Mouse (Mus musculus): ENCODE measurements around the gene Serpinb6b. TPM values are rescaled to one million over a fixed set of nuclear protein-coding genes. Genes with fewer than 3 reads are reported as not detected.
"Not testable (repeated sequence)": the region's sequence is repeated elsewhere in the genome, so short reads cannot be mapped to it uniquely, and the experiment has no call there.

Serpinb6b gene
- polyA plus RNA-seq, 1 experiment from 2014 or later, result 9.5 TPM

GRCm38 (mm10) chr13:32929107-32929750 is 35.8 kb upstream of the Serpinb6b start:
- Histone ChIP-seq H3K27ac (replicated peaks) (no peak overlapping the region), H3K4me2 (replicated peaks; ENCODE audit: low read depth) (no peak overlapping the region), H3K27me3 (ENCODE audit: control insufficient read depth, insufficient read depth, low read length) (no peaks in the 10 kb centered on the region), H3K4me1 (replicated peaks; ENCODE audit: control insufficient read depth, insufficient read depth) (no peaks in the 10 kb centered on the region), H3K36me3 (ENCODE audit: control insufficient read depth, insufficient read depth, low read length) (no peaks in the 10 kb centered on the region), H3K9me3 (ENCODE audit: control insufficient read depth, low read length) (no peaks in the 10 kb centered on the region), H3K4me3 (ENCODE audit: low read depth, low read length) (no peak overlapping the region), H3K9ac (ENCODE audit: low read length) (no peak overlapping the region)
- WGBS, result 44% methylated on average over 2 of the region's 2 CpGs
- ATAC-seq (ENCODE audit: low FRiP score, low TSS enrichment) (peak; percentile 60), DNase-seq (ENCODE audit: low spot score) (no peak)
- TF ChIP-seq EP300 (optimal IDR thresholded peaks at IDR 0.05), result no peak
- no peak for TF ChIP-seq CTCF (IDR thresholded peaks at IDR 0.05; ENCODE audit: low read depth)

GRCm38 (mm10) chr13:32934706-32935381 is 30.2 kb upstream of the Serpinb6b start:
- Histone ChIP-seq H3K36me3 (ENCODE audit: control insufficient read depth, insufficient read depth, low read length) (no peaks in the 10 kb centered on the region), H3K9me3 (ENCODE audit: control insufficient read depth, low read length) (no peaks in the 10 kb centered on the region), H3K4me2 (replicated peaks; ENCODE audit: low read depth) (no peak overlapping the region), H3K4me1 (replicated peaks; ENCODE audit: control insufficient read depth, insufficient read depth) (no peaks in the 10 kb centered on the region), H3K27ac (replicated peaks) (no peak overlapping the region), H3K9ac (ENCODE audit: low read length) (no peak overlapping the region), H3K27me3 (ENCODE audit: control insufficient read depth, insufficient read depth, low read length) (no peaks in the 10 kb centered on the region), H3K4me3 (ENCODE audit: low read depth, low read length) (no peak overlapping the region)
- ATAC-seq (ENCODE audit: low FRiP score, low TSS enrichment) (no peak), DNase-seq (ENCODE audit: low spot score) (no peak)
- no peak for TF ChIP-seq EP300 (optimal IDR thresholded peaks at IDR 0.05)
- TF ChIP-seq CTCF (IDR thresholded peaks at IDR 0.05; ENCODE audit: low read depth), result no peak
- 8% methylated on average over 1 of the region's 1 CpGs for WGBS

GRCm38 (mm10) chr13:32938275-32938674 is 26.7 kb upstream of the Serpinb6b start:
- not testable (repeated sequence) for DNase-seq (ENCODE audit: low spot score); H3K9ac ChIP-seq (ENCODE audit: low read length); H3K36me3 ChIP-seq (ENCODE audit: control insufficient read depth, insufficient read depth, low read length); H3K27me3 ChIP-seq (ENCODE audit: control insufficient read depth, insufficient read depth, low read length); H3K4me2 ChIP-seq (replicated peaks; ENCODE audit: low read depth); H3K4me1 ChIP-seq (replicated peaks; ENCODE audit: control insufficient read depth, insufficient read depth); H3K4me3 ChIP-seq (ENCODE audit: low read depth, low read length); H3K27ac ChIP-seq (replicated peaks); H3K9me3 ChIP-seq (ENCODE audit: control insufficient read depth, low read length)
- WGBS, result 77% methylated on average over 4 of the region's 4 CpGs
- ATAC-seq (ENCODE audit: low FRiP score, low TSS enrichment), result peak; percentile 80

- not testable (repeated sequence) for H3K27ac ChIP-seq (replicated peaks); H3K9me3 ChIP-seq (ENCODE audit: control insufficient read depth, low read length); H3K9ac ChIP-seq (ENCODE audit: low read length); DNase-seq (ENCODE audit: low spot score); H3K4me2 ChIP-seq (replicated peaks; ENCODE audit: low read depth); H3K27me3 ChIP-seq (ENCODE audit: control insufficient read depth, insufficient read depth, low read length); H3K4me3 ChIP-seq (ENCODE audit: low read depth, low read length); H3K4me1 ChIP-seq (replicated peaks; ENCODE audit: control insufficient read depth, insufficient read depth); H3K36me3 ChIP-seq (ENCODE audit: control insufficient read depth, insufficient read depth, low read length)
- 48% methylated on average over 3 of the region's 3 CpGs for WGBS
- ATAC-seq (ENCODE audit: low FRiP score, low TSS enrichment), result peak; percentile 67; the same call in 1 of the 2 replicates
These were observed 25.8 kb upstream of the Serpinb6b start for GRCm38 (mm10) chr13:32939191-32939590.

GRCm38 (mm10) chr13:32956537-32956936 is 8.5 kb upstream of the Serpinb6b start:
- no peaks in the 10 kb centered on the region for H3K36me3 ChIP-seq (ENCODE audit: control insufficient read depth, insufficient read depth, low read length)
- H3K9ac ChIP-seq (ENCODE audit: low read length), result no peak overlapping the region
- H3K27me3 ChIP-seq (ENCODE audit: control insufficient read depth, insufficient read depth, low read length), result no peaks in the 10 kb centered on the region
- H3K27ac ChIP-seq (replicated peaks), result no peak overlapping the region
- no peak overlapping the region for H3K4me2 ChIP-seq (replicated peaks; ENCODE audit: low read depth)
- TF ChIP-seq CTCF (IDR thresholded peaks at IDR 0.05; ENCODE audit: low read depth) (no peak), EP300 (optimal IDR thresholded peaks at IDR 0.05) (no peak)
- no peaks in the 10 kb centered on the region for H3K9me3 ChIP-seq (ENCODE audit: control insufficient read depth, low read length)
- no peaks in the 10 kb centered on the region for H3K4me1 ChIP-seq (replicated peaks; ENCODE audit: control insufficient read depth, insufficient read depth)
- WGBS, result 43% methylated on average over 4 of the region's 4 CpGs
- H3K4me3 ChIP-seq (ENCODE audit: low read depth, low read length), result no peak overlapping the region
- no peak for ATAC-seq (ENCODE audit: low FRiP score, low TSS enrichment)
- no peak for DNase-seq (ENCODE audit: low spot score)

GRCm38 (mm10) chr13:32957917-32958316 is 7.1 kb upstream of the Serpinb6b start:
- H3K4me1 ChIP-seq (replicated peaks; ENCODE audit: control insufficient read depth, insufficient read depth), result no peaks in the 10 kb centered on the region
- no peaks in the 10 kb centered on the region for H3K9me3 ChIP-seq (ENCODE audit: control insufficient read depth, low read length)
- ATAC-seq (ENCODE audit: low FRiP score, low TSS enrichment) (peak; percentile 38; the same call in 1 of the 2 replicates), DNase-seq (ENCODE audit: low spot score) (no peak)
- H3K27ac ChIP-seq (replicated peaks), result no peak overlapping the region
- WGBS, result 25% methylated on average over 4 of the region's 4 CpGs
- no peak overlapping the region for H3K4me2 ChIP-seq (replicated peaks; ENCODE audit: low read depth)
- no peak overlapping the region for H3K4me3 ChIP-seq (ENCODE audit: low read depth, low read length)
- H3K9ac ChIP-seq (ENCODE audit: low read length), result no peak overlapping the region
- TF ChIP-seq CTCF (IDR thresholded peaks at IDR 0.05; ENCODE audit: low read depth), result no peak
- TF ChIP-seq EP300 (optimal IDR thresholded peaks at IDR 0.05), result no peak
- H3K27me3 ChIP-seq (ENCODE audit: control insufficient read depth, insufficient read depth, low read length), result no peaks in the 10 kb centered on the region
- H3K36me3 ChIP-seq (ENCODE audit: control insufficient read depth, insufficient read depth, low read length), result no peaks in the 10 kb centered on the region

- H3K9ac ChIP-seq (ENCODE audit: low read length); H3K36me3 ChIP-seq (ENCODE audit: control insufficient read depth, insufficient read depth, low read length); H3K4me3 ChIP-seq (ENCODE audit: low read depth, low read length); H3K27ac ChIP-seq (replicated peaks); H3K4me1 ChIP-seq (replicated peaks; ENCODE audit: control insufficient read depth, insufficient read depth); DNase-seq (ENCODE audit: low spot score); H3K27me3 ChIP-seq (ENCODE audit: control insufficient read depth, insufficient read depth, low read length); H3K4me2 ChIP-seq (replicated peaks; ENCODE audit: low read depth); H3K9me3 ChIP-seq (ENCODE audit: control insufficient read depth, low read length); ATAC-seq (ENCODE audit: low FRiP score, low TSS enrichment): not testable (repeated sequence)
- WGBS, result 85% methylated on average over 7 of the region's 7 CpGs
These were observed 6.5 kb upstream of the Serpinb6b start for GRCm38 (mm10) chr13:32958521-32958920.
